Mouse (Mus musculus): ENCODE data around the gene Gsx2. TPM values are rescaled to one million over a fixed set of nuclear protein-coding genes. Genes with fewer than 3 reads are reported as not detected.

Gsx2 gene
- polyA plus RNA-seq, 1 experiment from 2014 or later: 6.3 TPM

DNA sequence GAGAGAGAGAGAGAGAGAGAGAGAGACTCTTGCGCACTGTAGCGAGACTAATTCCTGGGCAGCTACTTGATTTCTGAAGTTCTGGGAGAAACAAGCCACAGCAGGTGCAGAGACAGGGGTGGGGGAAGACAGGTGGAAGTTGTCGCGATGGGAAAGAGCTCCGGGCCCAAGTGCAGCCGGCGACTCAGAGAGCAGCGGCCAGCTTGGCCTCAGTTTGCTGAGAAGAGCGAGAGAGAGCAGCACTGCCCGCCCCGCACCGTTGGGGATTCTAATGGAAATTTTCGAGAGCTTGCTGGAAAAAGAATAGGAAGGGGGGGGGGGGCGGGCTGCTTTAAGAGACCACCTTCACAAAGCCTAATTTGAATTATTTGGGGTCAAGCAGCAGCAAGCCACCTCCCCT lies 7.7 kb downstream of the Gsx2 start:
- H3K27ac ChIP-seq (ENCODE audit: low read depth, low read length): no peak overlapping the region
- no peaks in the 10 kb centered on the region for H3K9me3 ChIP-seq (ENCODE audit: control insufficient read depth, low read length)
- no peak overlapping the region for H3K9ac ChIP-seq (ENCODE audit: low read length)
- ATAC-seq (ENCODE audit: insufficient read depth, low FRiP score, low TSS enrichment) (no peak), DNase-seq (ENCODE audit: low spot score) (peak; percentile 55)
- H3K27me3 ChIP-seq (ENCODE audit: control insufficient read depth, insufficient read depth, low read length): peaks cover 89% of the 10 kb centered on the region
- WGBS: under 1% methylated on average over 14 of the region's 14 CpGs
- no peak overlapping the region for H3K4me3 ChIP-seq (ENCODE audit: low read depth, low read length)
- H3K4me1 ChIP-seq (ENCODE audit: control insufficient read depth, insufficient read depth, low read length): peaks cover 10% of the 10 kb centered on the region
- H3K4me2 ChIP-seq (ENCODE audit: low read depth): peak overlapping the region; percentile 27
- no peaks in the 10 kb centered on the region for H3K36me3 ChIP-seq (ENCODE audit: control insufficient read depth, insufficient read depth, low read length)

DNA sequence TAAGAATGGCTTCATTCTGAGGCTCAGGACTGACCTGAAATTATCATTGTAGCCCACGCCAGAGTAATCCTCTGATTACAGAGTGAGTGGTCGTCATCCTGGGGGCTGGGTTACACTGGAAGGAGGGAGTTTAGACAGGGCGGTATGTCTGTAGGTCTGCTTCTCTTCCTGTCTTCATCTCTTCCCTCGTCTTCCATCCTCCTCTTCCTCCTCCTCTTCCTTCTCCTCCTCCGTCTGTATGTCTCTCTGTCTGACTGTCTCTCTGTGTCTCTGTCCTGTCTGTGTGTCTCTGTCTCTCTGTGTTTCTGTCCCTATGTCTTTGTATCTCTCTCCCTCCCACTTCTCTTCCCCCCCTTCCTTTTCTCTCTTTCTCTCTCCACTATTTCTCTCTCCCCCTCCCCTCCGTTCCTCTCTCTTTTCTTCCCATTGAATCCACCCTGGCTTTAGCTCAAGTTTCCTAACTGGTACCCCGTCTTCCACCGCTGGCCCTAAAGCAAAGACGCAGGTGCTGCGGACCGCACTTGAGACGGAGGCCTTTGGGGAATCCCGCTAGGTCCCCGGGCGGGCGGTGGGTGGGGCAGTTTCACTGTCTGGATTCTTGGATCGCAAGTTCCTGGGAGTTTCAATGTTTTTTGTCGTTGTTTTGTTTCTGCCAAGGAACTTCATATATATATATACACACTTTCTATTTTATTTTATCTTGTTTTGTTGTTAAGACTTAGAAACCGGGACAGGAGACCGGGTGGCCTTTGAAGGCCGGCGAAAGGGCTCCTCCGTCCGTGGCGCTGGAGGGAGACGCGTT lies 8.4 kb downstream of the Gsx2 start:
- peak overlapping the region; percentile 27 for H3K4me2 ChIP-seq (ENCODE audit: low read depth)

DNA sequence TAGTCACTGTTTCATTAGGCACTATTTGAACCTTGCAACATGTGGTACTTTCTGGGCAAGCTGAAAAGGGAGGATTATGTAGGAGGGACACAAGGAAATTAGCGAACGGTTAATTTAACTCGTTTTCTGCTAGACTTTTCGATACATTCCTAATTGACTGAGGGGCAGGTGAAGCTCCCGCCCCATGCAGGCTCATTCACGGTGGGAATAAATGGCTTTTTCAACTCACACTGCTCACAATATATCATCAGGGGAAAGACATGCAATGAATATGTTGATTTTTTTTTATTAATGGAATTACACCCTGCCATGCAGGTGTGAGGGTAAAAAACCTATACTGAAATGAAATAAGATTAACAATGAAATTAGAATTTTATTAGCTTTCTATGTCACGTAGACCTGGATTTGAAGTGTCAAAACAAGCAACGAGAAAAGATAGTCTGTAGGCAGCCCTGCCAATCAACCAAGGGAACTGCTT lies 9.0 kb downstream of the Gsx2 start:
- Histone ChIP-seq H3K27me3 (ENCODE audit: control insufficient read depth, insufficient read depth, low read length) (peaks cover 85% of the 10 kb centered on the region), H3K27ac (ENCODE audit: low read depth, low read length) (no peak overlapping the region), H3K9ac (ENCODE audit: low read length) (no peak overlapping the region), H3K4me2 (ENCODE audit: low read depth) (peak overlapping the region; percentile 33), H3K36me3 (ENCODE audit: control insufficient read depth, insufficient read depth, low read length) (no peaks in the 10 kb centered on the region), H3K9me3 (ENCODE audit: control insufficient read depth, low read length) (no peaks in the 10 kb centered on the region), H3K4me3 (ENCODE audit: low read depth, low read length) (no peak overlapping the region), H3K4me1 (ENCODE audit: control insufficient read depth, insufficient read depth, low read length) (peaks cover 10% of the 10 kb centered on the region)
- ATAC-seq (ENCODE audit: insufficient read depth, low FRiP score, low TSS enrichment): no peak
- 2% methylated on average over 8 of the region's 8 CpGs for WGBS
- DNase-seq (ENCODE audit: low spot score): peak; percentile 21

More for the DNA sequence above, 8.4 kb downstream of the Gsx2 start:
- WGBS: under 1% methylated on average over 27 of the region's 27 CpGs
- H3K4me1 ChIP-seq (ENCODE audit: control insufficient read depth, insufficient read depth, low read length): peaks cover 10% of the 10 kb centered on the region
- H3K27ac ChIP-seq (ENCODE audit: low read depth, low read length): no peak overlapping the region
- DNase-seq (ENCODE audit: low spot score) (peak; percentile 31), ATAC-seq (ENCODE audit: insufficient read depth, low FRiP score, low TSS enrichment) (no peak)
- no peak overlapping the region for H3K9ac ChIP-seq (ENCODE audit: low read length)
- H3K36me3 ChIP-seq (ENCODE audit: control insufficient read depth, insufficient read depth, low read length): no peaks in the 10 kb centered on the region
- H3K9me3 ChIP-seq (ENCODE audit: control insufficient read depth, low read length): no peaks in the 10 kb centered on the region
- no peak overlapping the region for H3K4me3 ChIP-seq (ENCODE audit: low read depth, low read length)
- peaks cover 87% of the 10 kb centered on the region for H3K27me3 ChIP-seq (ENCODE audit: control insufficient read depth, insufficient read depth, low read length)

DNA sequence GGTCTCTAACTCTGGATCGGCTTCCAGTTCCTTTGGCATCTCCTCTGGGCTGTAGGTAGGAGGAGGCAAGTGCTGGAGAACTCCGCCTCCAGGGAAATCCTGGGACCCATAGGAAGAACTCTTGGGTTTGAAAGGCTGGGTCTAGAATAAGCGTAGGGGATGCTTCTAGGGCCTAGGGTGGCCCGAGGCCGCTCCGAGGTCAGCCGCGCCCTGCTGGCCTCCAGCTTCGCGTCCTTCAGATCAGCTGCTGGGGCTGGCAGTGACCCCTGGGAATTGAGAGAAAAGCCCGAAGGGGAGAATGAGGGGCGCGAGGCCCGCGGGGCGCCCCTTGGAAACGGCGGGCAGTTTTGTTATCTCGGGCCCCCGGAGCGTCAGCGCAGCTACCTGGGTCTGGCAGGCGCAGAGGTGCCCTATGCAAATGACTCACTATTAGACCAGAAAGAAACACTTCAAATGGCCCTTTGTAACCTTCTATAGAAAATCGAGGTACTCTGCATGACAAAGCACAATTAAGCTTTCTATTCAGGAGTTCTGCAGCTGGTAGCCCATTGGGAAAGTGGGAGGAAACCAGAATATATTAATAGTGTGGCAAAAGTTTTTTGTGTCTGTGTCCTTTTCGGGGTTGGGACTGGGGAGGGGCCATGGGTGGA lies 9.6 kb downstream of the Gsx2 start:
- Histone ChIP-seq H3K9me3 (ENCODE audit: control insufficient read depth, low read length) (no peaks in the 10 kb centered on the region), H3K4me2 (ENCODE audit: low read depth) (peak overlapping the region; percentile 33)
- peak; percentile 77 for ATAC-seq (ENCODE audit: insufficient read depth, low FRiP score, low TSS enrichment)

DNA sequence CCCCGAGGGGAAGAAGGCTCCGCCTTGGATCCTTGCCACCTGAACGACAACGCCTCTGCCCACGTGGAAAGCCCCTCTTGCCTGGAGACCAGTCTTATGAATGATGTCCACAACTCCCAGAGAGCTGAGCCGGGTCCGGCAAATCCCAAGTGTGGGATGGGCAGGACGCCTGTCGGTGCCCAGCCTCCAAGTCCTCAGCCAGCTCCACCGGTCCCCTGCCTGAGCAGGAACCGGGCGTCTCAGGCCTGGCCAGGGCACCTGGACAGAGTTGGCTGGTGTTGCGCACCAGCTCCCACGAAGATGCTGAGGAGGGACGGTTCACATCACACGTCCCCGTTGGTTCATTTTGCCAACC lies 10.1 kb downstream of the Gsx2 start:
- ATAC-seq (ENCODE audit: insufficient read depth, low FRiP score, low TSS enrichment) (peak; percentile 51), DNase-seq (ENCODE audit: low spot score) (no peak)
- Histone ChIP-seq H3K4me1 (ENCODE audit: control insufficient read depth, insufficient read depth, low read length) (peaks cover 10% of the 10 kb centered on the region), H3K36me3 (ENCODE audit: control insufficient read depth, insufficient read depth, low read length) (no peaks in the 10 kb centered on the region), H3K9me3 (ENCODE audit: control insufficient read depth, low read length) (no peaks in the 10 kb centered on the region), H3K9ac (ENCODE audit: low read length) (no peak overlapping the region), H3K4me3 (ENCODE audit: low read depth, low read length) (no peak overlapping the region), H3K27me3 (ENCODE audit: control insufficient read depth, insufficient read depth, low read length) (peaks cover 77% of the 10 kb centered on the region), H3K27ac (ENCODE audit: low read depth, low read length) (no peak overlapping the region), H3K4me2 (ENCODE audit: low read depth) (no peak overlapping the region)
- WGBS: 2% methylated on average over 17 of the region's 17 CpGs

More for the DNA sequence above, 9.6 kb downstream of the Gsx2 start:
- H3K27ac ChIP-seq (ENCODE audit: low read depth, low read length): no peak overlapping the region
- peaks cover 82% of the 10 kb centered on the region for H3K27me3 ChIP-seq (ENCODE audit: control insufficient read depth, insufficient read depth, low read length)
- under 1% methylated on average over 25 of the region's 25 CpGs for WGBS
- no peak overlapping the region for H3K4me3 ChIP-seq (ENCODE audit: low read depth, low read length)
- no peak overlapping the region for H3K9ac ChIP-seq (ENCODE audit: low read length)
- peaks cover 10% of the 10 kb centered on the region for H3K4me1 ChIP-seq (ENCODE audit: control insufficient read depth, insufficient read depth, low read length)
- DNase-seq (ENCODE audit: low spot score): peak; percentile 58
- no peaks in the 10 kb centered on the region for H3K36me3 ChIP-seq (ENCODE audit: control insufficient read depth, insufficient read depth, low read length)

DNA sequence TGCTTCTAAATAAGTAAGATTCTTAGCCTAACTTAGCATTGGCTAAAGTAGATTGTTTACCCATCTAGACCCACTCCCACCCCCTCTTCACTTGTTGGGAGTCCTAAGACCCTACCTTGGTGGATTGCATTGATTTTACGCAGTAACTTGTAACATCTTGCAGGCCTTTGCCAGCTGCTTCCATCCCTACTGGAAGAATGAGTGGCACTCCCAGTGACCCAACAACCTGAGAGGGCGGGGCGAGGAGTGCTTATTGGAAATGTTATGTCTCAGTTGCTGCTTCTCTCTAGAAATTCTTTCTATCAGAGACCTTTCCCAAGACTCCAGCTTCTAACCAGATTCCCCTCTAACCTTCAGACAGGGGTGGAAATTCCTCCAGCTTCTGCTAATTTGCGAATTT lies 10.5 kb downstream of the Gsx2 start:
- peaks cover 10% of the 10 kb centered on the region for H3K4me1 ChIP-seq (ENCODE audit: control insufficient read depth, insufficient read depth, low read length)
- ATAC-seq (ENCODE audit: insufficient read depth, low FRiP score, low TSS enrichment) (no peak), DNase-seq (ENCODE audit: low spot score) (no peak)
- no peak overlapping the region for H3K4me2 ChIP-seq (ENCODE audit: low read depth)
- no peaks in the 10 kb centered on the region for H3K9me3 ChIP-seq (ENCODE audit: control insufficient read depth, low read length)
- H3K4me3 ChIP-seq (ENCODE audit: low read depth, low read length): no peak overlapping the region
- H3K27me3 ChIP-seq (ENCODE audit: control insufficient read depth, insufficient read depth, low read length): peaks cover 73% of the 10 kb centered on the region
- no peak overlapping the region for H3K9ac ChIP-seq (ENCODE audit: low read length)
- no peaks in the 10 kb centered on the region for H3K36me3 ChIP-seq (ENCODE audit: control insufficient read depth, insufficient read depth, low read length)
- H3K27ac ChIP-seq (ENCODE audit: low read depth, low read length): no peak overlapping the region
- 4% methylated on average over 4 of the region's 4 CpGs for WGBS

DNA sequence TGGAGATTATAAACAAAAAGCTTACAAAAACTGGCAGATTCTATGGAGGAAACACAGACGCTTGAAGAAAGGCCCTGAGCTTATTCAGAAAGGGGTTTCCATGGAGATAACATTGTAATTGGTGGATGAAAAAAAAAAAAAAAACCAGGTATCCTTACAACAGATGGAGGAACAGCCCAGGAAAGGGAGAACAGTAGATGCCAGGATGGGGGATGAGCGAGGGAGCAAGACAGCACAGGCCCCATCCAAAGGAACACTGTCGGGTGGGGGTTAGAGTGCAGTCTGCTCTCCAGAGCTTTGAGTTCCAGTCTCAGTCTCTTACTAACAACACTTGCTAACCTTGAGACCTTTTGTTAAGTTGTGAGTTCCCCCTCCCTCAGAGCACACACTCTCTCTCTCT lies 31.1 kb downstream of the Gsx2 start:
- no peaks in the 10 kb centered on the region for H3K36me3 ChIP-seq (ENCODE audit: control insufficient read depth, insufficient read depth, low read length)
- no peak overlapping the region for H3K9ac ChIP-seq (ENCODE audit: low read length)
- H3K27me3 ChIP-seq (ENCODE audit: control insufficient read depth, insufficient read depth, low read length): no peaks in the 10 kb centered on the region
- H3K9me3 ChIP-seq (ENCODE audit: control insufficient read depth, low read length): no peaks in the 10 kb centered on the region
- no peak for ATAC-seq (ENCODE audit: insufficient read depth, low FRiP score, low TSS enrichment)
- no peak for DNase-seq (ENCODE audit: low spot score)
- no peaks in the 10 kb centered on the region for H3K4me1 ChIP-seq (ENCODE audit: control insufficient read depth, insufficient read depth, low read length)
- 67% methylated on average over 3 of the region's 3 CpGs for WGBS
- no peak overlapping the region for H3K4me3 ChIP-seq (ENCODE audit: low read depth, low read length)
- H3K27ac ChIP-seq (ENCODE audit: low read depth, low read length): no peak overlapping the region
- H3K4me2 ChIP-seq (ENCODE audit: low read depth): no peak overlapping the region

DNA sequence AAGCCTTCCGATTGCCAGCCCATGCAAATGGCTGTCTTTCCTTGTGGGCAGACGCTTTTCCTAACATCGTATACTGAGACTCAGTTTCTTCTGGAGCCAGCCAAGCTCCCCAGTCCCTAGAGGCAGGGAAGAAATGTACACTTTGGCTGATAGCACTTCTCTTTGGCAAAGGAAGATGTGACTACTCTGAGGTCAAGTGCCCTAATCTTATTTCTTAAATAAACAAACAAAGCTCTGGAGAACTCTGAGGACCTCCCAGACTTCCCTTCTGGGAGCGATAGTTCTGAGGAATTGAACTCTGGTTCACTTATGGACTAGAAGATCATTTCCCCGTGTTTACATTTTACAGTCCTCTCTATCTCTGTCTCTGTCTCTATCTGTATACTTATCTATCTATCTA lies 34.0 kb downstream of the Gsx2 start:
- Histone ChIP-seq H3K36me3 (ENCODE audit: control insufficient read depth, insufficient read depth, low read length) (no peaks in the 10 kb centered on the region), H3K9ac (ENCODE audit: low read length) (no peak overlapping the region), H3K27me3 (ENCODE audit: control insufficient read depth, insufficient read depth, low read length) (no peaks in the 10 kb centered on the region), H3K4me2 (ENCODE audit: low read depth) (no peak overlapping the region), H3K4me1 (ENCODE audit: control insufficient read depth, insufficient read depth, low read length) (no peaks in the 10 kb centered on the region), H3K9me3 (ENCODE audit: control insufficient read depth, low read length) (no peaks in the 10 kb centered on the region), H3K27ac (ENCODE audit: low read depth, low read length) (no peak overlapping the region), H3K4me3 (ENCODE audit: low read depth, low read length) (no peak overlapping the region)
- DNase-seq (ENCODE audit: low spot score) (no peak), ATAC-seq (ENCODE audit: insufficient read depth, low FRiP score, low TSS enrichment) (no peak)
- WGBS: 56% methylated on average over 5 of the region's 5 CpGs

DNA sequence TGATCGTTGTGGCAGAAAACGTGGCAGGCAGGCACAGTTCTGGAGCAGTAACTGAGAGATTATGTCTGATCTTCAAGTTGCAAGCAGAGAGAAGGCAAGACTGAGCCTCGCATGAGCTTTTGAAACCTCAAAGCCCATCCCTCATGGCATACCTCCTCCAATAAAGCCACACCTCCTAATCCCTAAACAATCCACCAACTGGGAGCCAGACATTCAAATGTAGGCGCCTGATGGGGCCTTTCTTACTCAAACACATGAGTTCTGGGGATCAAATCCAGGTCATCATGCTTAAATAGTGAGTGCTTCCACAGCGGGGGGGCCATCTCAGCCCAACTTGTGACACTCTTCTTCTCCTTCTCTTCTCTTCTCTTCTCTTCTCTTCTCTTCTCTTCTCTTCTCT lies 36.4 kb downstream of the Gsx2 start:
- Histone ChIP-seq H3K36me3 (ENCODE audit: control insufficient read depth, insufficient read depth, low read length) (no peaks in the 10 kb centered on the region), H3K9ac (ENCODE audit: low read length) (no peak overlapping the region), H3K27me3 (ENCODE audit: control insufficient read depth, insufficient read depth, low read length) (no peaks in the 10 kb centered on the region), H3K27ac (ENCODE audit: low read depth, low read length) (no peak overlapping the region), H3K4me2 (ENCODE audit: low read depth) (no peak overlapping the region), H3K4me3 (ENCODE audit: low read depth, low read length) (no peak overlapping the region), H3K4me1 (ENCODE audit: control insufficient read depth, insufficient read depth, low read length) (no peaks in the 10 kb centered on the region), H3K9me3 (ENCODE audit: control insufficient read depth, low read length) (no peaks in the 10 kb centered on the region)
- ATAC-seq (ENCODE audit: insufficient read depth, low FRiP score, low TSS enrichment) (no peak), DNase-seq (ENCODE audit: low spot score) (no peak)
- WGBS: 54% methylated on average over 5 of the region's 5 CpGs

All from neural tube, embryonic 11.5 days (tissue).